Mouse (Mus musculus) hindbrain, embryonic 16.5 days (tissue): Measurements from ENCODE around the gene Wwtr1. TPM values are rescaled to one million over a fixed set of nuclear protein-coding genes. Genes with fewer than 3 reads are reported as not detected.
A peak's percentile ranks its signal among the peaks of the same experiment; 100 is the strongest.

Experiments
- ATAC-seq: fragments of 200-750 bp; cut with Nextera tagmentation; 2 replicates; pipeline ENCODE4 v1.8.0; 2017; ENCODE audit warnings: moderate TSS enrichment, moderate library complexity
- H3K27ac ChIP-seq: fragments of 300-500 bp; sonication (generic); 2 replicates; pipeline ENCODE4 v1.5.1; 2014; ENCODE audit warnings: low read depth, mild to moderate bottlenecking, control low read depth, low read length, moderate library complexity
- H3K27me3 ChIP-seq: fragments of 300-500 bp; sonication (generic); replicated peaks from 2 replicates; pipeline ENCODE4 v1.6.1; 2014; ENCODE audit warnings: low read length; ENCODE audit not compliant: control insufficient read depth, insufficient read depth
- H3K36me3 ChIP-seq: fragments of 300-500 bp; sonication (generic); 2 replicates; pipeline ENCODE4 v1.6.1; 2014; ENCODE audit warnings: mild to moderate bottlenecking, low read length, moderate library complexity, mixed read lengths; ENCODE audit not compliant: control insufficient read depth, insufficient read depth
- H3K4me1 ChIP-seq: fragments of 300-500 bp; sonication (generic); 2 replicates; pipeline ENCODE4 v1.6.1; 2014; ENCODE audit warnings: low read depth, low read length; ENCODE audit not compliant: control insufficient read depth, insufficient read depth
- H3K4me2 ChIP-seq: fragments of 300-500 bp; sonication (generic); 2 replicates; pipeline ENCODE4 v1.6.1; 2014; ENCODE audit warnings: mild to moderate bottlenecking, low read length, control low read depth, moderate library complexity
- H3K4me3 ChIP-seq: fragments of 300-500 bp; sonication (generic); 2 replicates; pipeline ENCODE4 v1.5.1; 2014; ENCODE audit warnings: mild to moderate bottlenecking, low read length, control low read depth, moderate library complexity
- H3K9ac ChIP-seq: fragments of 300-500 bp; sonication (generic); 2 replicates; pipeline ENCODE4 v1.6.1; 2014; ENCODE audit warnings: low read depth, mild to moderate bottlenecking, control low read depth, low read length, moderate library complexity
- H3K9me3 ChIP-seq: fragments of 300-500 bp; sonication (generic); 2 replicates; pipeline ENCODE4 v1.6.1; 2014; ENCODE audit warnings: mild to moderate bottlenecking, low read length, moderate library complexity; ENCODE audit not compliant: control insufficient read depth
- WGBS: fragments of 180-500 bp; shearing (Covaris S2); extraction: QIAGEN DNeasy Blood & Tissue Kit; methylation state at CpG from one replicate; pipeline ENCODE4 v1.1.7; 2014; 5-methylcytosine and 5-hydroxymethylcytosine counted together
- polyA plus RNA-seq: library from polyadenylated mRNA; unstranded; fragments of >200 nt; fragmentation: Nextera tagmentation; extraction: Ambion mirVana; gene quantifications from 2 replicates; pipeline ENCODE4 v1.2.1, GENCODE M21; 2015

Gene Wwtr1
- polyA plus RNA-seq, 1 experiment from 2014 or later = 7.9 TPM

GRCm38 (mm10) chr3:57487455-57488153 is 88.1 kb downstream of the Wwtr1 start:
- no peaks in the 10 kb centered on the region for H3K36me3 ChIP-seq
- 75% methylated on average over 8 of the region's 8 CpGs for WGBS
- no peak for ATAC-seq
- no peak overlapping the region for H3K27ac ChIP-seq
- H3K4me1 ChIP-seq = no peaks in the 10 kb centered on the region
- H3K9ac ChIP-seq = no peak overlapping the region
- no peak overlapping the region for H3K4me3 ChIP-seq
- no peaks in the 10 kb centered on the region for H3K27me3 ChIP-seq
- no peaks in the 10 kb centered on the region for H3K9me3 ChIP-seq
- H3K4me2 ChIP-seq = no peak overlapping the region

GRCm38 (mm10) chr3:57486068-57486467 is 89.6 kb downstream of the Wwtr1 start:
- H3K4me3 ChIP-seq = no peak overlapping the region
- no peaks in the 10 kb centered on the region for H3K36me3 ChIP-seq
- H3K27ac ChIP-seq = no peak overlapping the region
- H3K4me1 ChIP-seq = no peaks in the 10 kb centered on the region
- WGBS = 86% methylated on average over 4 of the region's 4 CpGs
- H3K27me3 ChIP-seq = no peaks in the 10 kb centered on the region
- H3K9me3 ChIP-seq = no peaks in the 10 kb centered on the region
- H3K9ac ChIP-seq = no peak overlapping the region
- H3K4me2 ChIP-seq = no peak overlapping the region
- no peak for ATAC-seq

- Histone ChIP-seq H3K9me3 (no peaks in the 10 kb centered on the region), H3K4me3 (no peak overlapping the region), H3K4me2 (no peak overlapping the region), H3K27me3 (no peaks in the 10 kb centered on the region), H3K36me3 (no peaks in the 10 kb centered on the region), H3K4me1 (no peaks in the 10 kb centered on the region), H3K9ac (no peak overlapping the region), H3K27ac (no peak overlapping the region)
- WGBS = 85% methylated on average over 5 of the region's 5 CpGs
- ATAC-seq = no peak
These were observed 93.7 kb downstream of the Wwtr1 start for GRCm38 (mm10) chr3:57481981-57482380.

DNA sequence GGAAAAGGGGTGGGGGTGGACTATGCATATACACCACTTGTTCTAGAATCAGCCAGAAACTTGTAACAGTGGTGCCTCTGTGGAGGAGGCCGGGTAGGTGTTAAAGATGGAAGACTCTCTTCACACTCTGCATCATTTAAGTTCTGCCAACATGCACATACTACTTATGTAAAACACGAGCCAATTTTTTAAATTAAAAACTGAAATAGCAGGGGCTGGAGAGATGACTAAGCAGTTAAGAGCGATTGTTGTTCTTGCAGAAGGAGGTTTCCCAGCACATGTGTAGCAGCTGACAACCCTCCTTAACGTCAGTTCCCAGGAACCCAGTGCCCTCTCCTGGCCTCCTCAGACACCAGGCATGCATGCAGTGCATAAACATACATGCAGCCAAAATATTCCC is 95.1 kb downstream of the Wwtr1 start:
- H3K4me2 ChIP-seq = no peak overlapping the region
- no peaks in the 10 kb centered on the region for H3K27me3 ChIP-seq
- H3K4me1 ChIP-seq = no peaks in the 10 kb centered on the region
- H3K9me3 ChIP-seq = no peaks in the 10 kb centered on the region
- H3K36me3 ChIP-seq = no peaks in the 10 kb centered on the region
- ATAC-seq = no peak
- no peak overlapping the region for H3K27ac ChIP-seq
- no peak overlapping the region for H3K9ac ChIP-seq
- WGBS = 80% methylated on average over 4 of the region's 4 CpGs
- H3K4me3 ChIP-seq = no peak overlapping the region

GRCm38 (mm10) chr3:57474421-57474820 is 101.3 kb downstream of the Wwtr1 start:
- H3K4me3 ChIP-seq = no peak overlapping the region

DNA sequence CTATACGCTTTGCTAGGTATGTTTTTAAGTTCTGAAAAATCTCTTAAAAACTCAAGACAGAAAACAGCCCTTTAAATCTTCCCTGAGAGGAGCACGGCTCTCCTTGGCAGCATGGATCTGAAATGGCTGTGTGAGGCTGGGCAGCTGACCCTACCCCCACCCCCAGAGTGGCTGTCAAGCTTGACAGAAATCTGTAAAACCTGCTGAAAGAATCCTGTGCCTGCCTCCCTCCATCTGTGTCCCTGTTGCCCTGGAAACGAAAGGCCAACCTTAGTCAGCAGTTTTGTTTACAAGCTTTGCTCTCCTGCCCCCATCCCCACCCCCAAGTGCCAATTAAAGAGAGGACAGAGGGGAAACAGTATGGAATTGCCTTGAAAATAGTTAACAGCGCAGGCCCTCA is 103.3 kb downstream of the Wwtr1 start:
- peak; percentile 66 for ATAC-seq
- 27% methylated on average over 4 of the region's 4 CpGs for WGBS
- Histone ChIP-seq H3K4me1 (peaks cover 13% of the 10 kb centered on the region), H3K4me3 (no peak overlapping the region), H3K27me3 (no peaks in the 10 kb centered on the region), H3K36me3 (no peaks in the 10 kb centered on the region), H3K9me3 (no peaks in the 10 kb centered on the region), H3K27ac (no peak overlapping the region), H3K9ac (no peak overlapping the region), H3K4me2 (no peak overlapping the region)

More at GRCm38 (mm10) chr3:57474421-57474820, 101.3 kb downstream of the Wwtr1 start:
- H3K4me1 ChIP-seq = peaks cover 13% of the 10 kb centered on the region
- H3K27me3 ChIP-seq = no peaks in the 10 kb centered on the region
- H3K4me2 ChIP-seq = no peak overlapping the region
- WGBS = 92% methylated on average over 8 of the region's 8 CpGs
- no peak for ATAC-seq
- H3K9me3 ChIP-seq = no peaks in the 10 kb centered on the region
- no peak overlapping the region for H3K9ac ChIP-seq
- no peak overlapping the region for H3K27ac ChIP-seq
- H3K36me3 ChIP-seq = no peaks in the 10 kb centered on the region

DNA sequence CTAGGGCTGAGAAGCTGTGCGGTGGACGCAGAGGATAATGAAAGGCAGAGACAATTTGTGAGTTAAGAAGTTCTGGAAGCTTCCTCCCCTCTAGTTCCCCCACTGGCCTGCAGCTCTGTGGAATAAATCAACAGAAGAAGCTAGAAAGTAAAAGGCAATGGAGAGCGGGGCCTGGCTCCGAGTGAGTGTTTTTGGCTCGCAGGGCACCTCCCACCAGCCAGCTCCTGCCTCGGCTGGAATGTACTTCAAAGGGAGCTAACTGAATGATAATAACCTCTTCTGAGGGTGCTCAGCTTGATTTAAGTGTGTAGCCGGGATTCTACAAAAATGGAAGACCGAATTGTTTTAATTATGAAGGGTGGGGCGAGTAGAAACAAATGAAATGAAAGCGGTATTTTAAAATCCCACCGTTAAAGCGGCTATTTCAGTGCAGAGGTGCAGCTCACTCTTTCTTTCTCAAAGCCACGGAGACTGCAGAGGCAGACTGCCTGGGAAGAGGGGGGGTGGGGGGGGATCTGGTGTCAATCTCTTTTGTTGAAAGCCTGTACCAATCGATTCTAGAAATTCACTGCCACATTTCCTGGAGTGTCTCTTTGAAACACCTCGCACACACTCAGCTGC is 104.6 kb downstream of the Wwtr1 start:
- H3K36me3 ChIP-seq = no peaks in the 10 kb centered on the region
- peak overlapping the region; percentile 32 for H3K4me3 ChIP-seq
- peak; percentile 74 for ATAC-seq
- peak overlapping the region; percentile 48; the same call in 1 of the 2 replicates for H3K9ac ChIP-seq
- H3K4me2 ChIP-seq = peak overlapping the region; percentile 61
- H3K4me1 ChIP-seq = peaks cover 13% of the 10 kb centered on the region
- peak overlapping the region; percentile 55 for H3K27ac ChIP-seq
- 2% methylated on average over 15 of the region's 15 CpGs for WGBS
- H3K27me3 ChIP-seq = no peaks in the 10 kb centered on the region
- H3K9me3 ChIP-seq = no peaks in the 10 kb centered on the region

DNA sequence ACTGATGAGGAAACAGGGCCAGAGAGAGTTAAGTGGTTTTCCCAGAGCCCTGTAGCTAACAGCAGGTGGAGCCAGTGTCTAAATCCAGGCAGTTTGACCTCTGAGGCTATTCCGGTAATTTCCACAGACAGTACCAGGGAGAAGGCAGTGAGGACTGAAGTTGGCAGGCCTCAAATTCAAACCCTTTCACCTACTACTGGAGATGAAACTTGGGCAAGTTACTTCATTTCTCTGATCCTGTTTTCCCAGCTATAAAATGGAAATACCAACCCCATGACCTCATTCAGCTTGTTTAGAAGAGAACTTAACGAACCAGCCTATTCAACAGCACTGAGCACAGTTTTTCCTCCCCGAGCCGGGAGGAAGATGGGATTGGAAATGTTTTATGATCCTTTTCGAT is 105.4 kb downstream of the Wwtr1 start:
- Histone ChIP-seq H3K9me3 (no peaks in the 10 kb centered on the region), H3K4me2 (peak overlapping the region; percentile 61; the same call in 1 of the 2 replicates), H3K36me3 (no peaks in the 10 kb centered on the region), H3K9ac (no peak overlapping the region), H3K4me1 (peaks cover 13% of the 10 kb centered on the region), H3K4me3 (no peak overlapping the region), H3K27ac (peak overlapping the region; percentile 55), H3K27me3 (no peaks in the 10 kb centered on the region)
- peak; percentile 55; the same call in 1 of the 2 replicates for ATAC-seq
- 19% methylated on average over 5 of the region's 5 CpGs for WGBS

DNA sequence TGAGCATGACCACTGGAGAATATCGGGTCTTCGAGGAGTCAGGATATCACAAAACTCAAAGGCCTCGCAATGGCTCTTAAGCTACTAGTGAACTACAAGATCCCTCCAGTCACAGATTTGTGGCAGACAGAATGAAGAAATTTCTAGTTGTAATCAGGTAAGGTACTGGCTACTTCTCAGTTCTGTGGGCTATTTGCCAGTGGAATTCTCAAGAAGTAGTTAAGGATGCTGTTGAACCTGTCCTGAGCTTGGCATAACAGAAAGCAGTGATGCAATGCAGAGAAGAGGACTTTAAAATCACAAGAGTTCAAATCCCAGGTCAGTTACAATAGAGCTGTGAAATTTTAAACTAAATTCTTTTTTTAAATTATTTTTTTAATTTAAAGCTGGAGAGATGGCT is 106.4 kb downstream of the Wwtr1 start:
- no peaks in the 10 kb centered on the region for H3K9me3 ChIP-seq

More for the DNA sequence above, 106.4 kb downstream of the Wwtr1 start:
- Histone ChIP-seq H3K36me3 (no peaks in the 10 kb centered on the region), H3K4me2 (no peak overlapping the region), H3K4me1 (peaks cover 13% of the 10 kb centered on the region), H3K9ac (no peak overlapping the region), H3K4me3 (no peak overlapping the region), H3K27ac (no peak overlapping the region), H3K27me3 (no peaks in the 10 kb centered on the region)
- no peak for ATAC-seq
- 92% methylated on average over 3 of the region's 3 CpGs for WGBS
